Mouse (Mus musculus): ENCODE data around the gene Kcnq1.

The Kcnq1 gene

DNA sequence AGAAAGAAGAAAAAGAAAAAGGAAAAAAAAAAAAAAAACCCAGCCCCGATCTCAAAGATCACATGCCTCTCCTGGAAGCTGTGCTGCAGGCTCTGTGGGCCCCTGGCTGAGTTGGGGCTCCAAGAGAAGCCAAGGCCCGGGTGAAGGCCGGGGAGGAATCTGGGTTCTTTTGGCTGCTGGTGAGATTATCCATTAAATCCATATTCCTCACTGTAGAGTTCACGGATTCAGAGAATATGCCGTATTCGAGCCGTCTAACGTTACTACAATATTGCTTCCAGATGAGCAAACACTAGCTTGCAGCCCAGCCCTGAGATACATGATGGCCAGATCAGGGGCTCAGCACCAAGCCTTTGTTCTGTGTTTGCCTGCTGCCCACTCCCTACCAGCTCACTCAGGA lies 204.7 kb downstream of the Kcnq1 start:
- DNase-seq (ENCODE audit: low spot score in 2 of 2), result no peak

DNA sequence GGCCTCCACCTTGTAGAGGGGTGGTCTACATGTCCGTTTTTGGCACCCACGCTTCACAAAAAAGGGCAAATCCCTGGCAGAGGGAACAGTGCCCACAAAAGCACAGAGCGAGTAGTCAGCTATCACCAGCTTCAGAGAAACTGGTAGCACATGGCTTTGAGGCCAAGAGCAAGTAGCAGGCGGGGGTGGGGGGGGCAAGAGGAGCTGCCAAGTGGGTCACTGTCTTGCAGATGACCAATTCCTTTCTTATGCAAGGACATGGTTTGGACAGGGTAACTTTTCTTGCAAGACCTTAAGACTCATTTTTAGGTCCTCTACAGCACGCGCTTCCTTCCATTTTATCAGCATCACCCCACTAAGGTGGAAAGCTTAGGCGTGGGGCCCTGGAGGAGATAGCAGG lies 205.3 kb downstream of the Kcnq1 start:
- DNase-seq (ENCODE audit: low spot score in 2 of 2), result no peak

DNA sequence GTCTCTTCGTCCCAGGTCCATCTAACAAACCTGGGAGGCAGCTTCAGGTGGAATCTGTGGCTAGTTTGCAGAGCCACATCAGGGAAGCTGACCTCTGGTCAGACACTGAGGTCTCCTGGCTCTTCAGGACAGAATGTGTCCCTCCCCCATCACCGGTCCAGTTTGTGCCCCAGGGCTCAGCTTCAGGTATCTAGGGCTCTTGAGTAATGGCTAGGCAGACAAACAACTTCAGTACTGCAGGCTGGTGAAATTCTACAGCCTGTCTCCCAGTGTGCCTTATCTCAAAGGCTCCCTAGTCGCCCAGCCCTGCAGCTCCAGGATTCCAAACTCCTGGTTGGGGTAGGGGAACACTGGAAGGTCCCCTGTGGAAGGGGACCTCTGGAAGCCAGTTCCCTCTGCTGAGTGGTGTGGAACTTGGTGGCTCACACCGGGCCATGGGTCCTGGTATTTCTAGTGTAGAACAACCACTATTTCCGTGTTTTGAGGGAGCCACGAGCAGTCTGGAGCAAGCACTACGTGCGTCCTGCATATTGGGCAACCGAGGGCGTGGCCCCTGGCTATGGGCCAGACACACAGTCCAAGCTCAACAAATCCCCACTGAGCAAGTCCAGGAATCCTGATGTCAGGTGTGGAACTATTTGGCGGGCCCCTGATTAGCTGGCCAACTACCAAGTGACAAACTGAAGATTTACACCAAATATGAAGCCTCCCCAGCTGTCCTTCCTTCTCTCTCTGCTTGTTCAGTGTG lies 207.6 kb downstream of the Kcnq1 start:
- peak; percentile 81 to 86 for DNase-seq (ENCODE audit: low spot score in 2 of 2)

DNA sequence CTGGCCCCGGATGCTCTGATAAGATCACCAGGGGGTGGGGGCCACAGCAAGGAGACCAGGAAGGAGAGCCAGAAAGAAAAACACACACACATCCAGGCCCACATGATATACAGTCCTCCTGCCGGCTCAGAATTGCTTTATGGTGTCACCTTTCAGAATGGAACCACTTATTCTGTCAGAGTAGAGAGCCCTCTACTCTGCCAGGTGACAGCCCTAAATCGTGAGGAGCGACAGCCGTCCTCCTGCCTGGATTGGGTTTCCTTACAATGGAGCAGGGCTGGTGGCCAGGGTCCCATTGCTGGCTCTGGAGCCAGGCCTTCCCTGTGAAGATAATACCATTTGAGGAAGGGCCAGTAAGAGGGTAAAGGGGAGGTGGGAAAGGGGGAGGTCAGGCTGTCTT lies 212.3 kb downstream of the Kcnq1 start:
- no peak for DNase-seq (ENCODE audit: low spot score in 2 of 2)

DNA sequence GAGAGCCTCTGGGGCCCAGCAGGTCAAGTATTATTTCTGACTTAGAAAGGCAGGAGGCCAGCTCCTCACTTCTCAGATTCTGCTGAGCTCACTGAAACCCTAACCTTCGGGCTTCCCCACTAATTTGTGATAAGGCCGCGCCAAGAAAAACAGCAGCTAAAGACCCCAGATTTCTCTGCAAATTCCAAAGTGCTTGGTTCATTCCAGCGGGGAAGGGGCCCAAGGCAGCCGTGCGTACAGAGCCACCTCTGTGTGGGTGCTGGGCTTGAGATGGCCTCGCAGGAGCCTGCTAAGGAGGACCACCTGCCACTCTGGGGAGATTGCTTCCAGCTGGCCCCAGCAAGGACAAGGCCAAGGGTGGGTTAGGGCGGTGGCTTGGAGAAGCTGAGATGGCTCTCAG lies 214.2 kb downstream of the Kcnq1 start:
- peak in 1 of 2 experiments; percentile 31 for DNase-seq (ENCODE audit: low spot score in 2 of 2)

DNA sequence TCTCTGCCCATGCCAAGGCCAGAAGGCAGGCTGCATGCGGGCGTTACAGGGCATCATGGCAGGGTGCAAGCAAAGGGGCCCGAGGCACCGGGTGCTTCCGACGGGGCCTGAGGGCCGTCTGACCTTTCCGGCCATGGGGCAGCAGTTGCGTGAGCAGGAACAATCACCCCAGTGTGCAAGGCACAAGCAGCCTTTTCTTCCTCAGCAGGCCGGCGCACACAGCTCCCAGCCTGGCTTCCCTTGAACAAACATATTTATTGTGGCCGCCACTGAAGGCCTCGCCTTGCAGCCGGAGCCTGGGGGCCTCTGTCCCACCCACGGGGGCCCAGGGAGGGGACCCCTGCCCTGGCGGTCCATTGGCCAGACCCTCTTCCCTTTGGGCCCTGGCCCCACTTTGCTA lies 218.9 kb downstream of the Kcnq1 start:
- no peak for DNase-seq (ENCODE audit: low spot score in 2 of 2)

DNA sequence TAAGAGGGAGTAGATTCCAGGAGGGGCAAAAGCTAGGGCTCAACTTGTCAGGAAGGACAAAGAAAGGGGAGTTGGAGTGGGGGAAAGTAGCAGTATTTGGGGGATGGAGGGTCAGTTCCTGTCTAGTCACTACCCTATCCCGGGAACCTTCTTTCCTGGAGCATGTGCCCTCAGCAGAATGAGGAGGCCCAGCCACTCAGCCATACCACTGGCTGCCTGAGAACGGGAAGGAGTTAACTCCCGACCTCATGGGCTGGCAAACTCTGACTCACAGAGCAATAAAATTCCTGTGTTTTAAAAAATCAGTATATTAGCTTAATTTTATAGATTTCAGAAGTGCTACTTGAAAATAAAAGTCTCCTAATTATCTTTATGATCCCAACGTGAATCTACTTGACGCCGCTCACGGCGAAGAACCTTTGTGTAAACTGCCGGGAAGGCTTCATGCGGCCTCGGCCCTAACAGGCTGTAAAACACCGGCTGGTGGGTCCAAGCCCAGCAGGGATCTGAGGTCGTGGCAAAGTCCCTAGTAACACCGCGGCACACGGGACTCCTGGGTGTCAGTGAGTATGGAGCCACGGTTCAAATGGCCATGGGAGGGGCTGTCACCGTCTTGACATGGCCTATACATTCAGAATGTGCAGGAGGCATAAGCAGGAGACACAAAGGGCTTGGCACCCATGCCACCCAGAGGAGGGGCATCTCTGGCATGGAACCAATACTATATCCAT lies 222.2 kb downstream of the Kcnq1 start:
- no peak for DNase-seq (ENCODE audit: low spot score in 2 of 2)

DNA sequence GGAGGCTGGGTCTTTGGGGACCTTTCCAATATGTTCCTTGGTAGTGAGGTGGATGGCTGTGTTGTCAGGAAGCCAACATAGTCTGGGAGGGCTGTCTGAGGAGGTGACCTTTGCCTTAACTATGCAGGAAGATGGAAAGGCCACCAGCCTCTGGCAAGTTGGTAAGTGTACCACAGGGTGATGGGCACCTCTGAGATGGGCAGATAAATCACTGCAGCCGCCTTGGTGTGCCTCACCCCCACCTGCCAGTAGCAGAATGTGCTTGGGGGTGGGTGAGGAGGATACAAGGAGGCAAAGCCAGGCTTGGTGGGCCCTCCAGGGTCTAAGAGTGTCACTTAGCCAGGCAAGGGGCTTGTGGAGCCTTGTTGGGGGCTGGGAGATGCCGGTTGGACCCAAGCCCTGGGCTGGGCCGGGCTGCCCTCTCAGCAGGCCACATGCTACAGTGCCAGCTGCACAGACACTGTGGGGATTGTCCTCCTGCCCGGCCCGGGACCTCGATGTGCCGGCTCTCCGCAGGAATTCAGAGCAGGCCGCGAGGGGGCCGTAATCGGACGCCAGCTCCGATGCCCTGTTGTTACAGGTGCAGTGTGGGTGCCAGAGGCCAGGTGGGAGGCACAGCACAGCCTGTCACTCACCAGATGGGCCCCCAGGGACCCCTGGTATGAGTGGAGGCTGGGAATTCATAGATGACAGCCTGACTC lies 223.1 kb downstream of the Kcnq1 start:
- no peak for DNase-seq (ENCODE audit: low spot score in 2 of 2)

DNA sequence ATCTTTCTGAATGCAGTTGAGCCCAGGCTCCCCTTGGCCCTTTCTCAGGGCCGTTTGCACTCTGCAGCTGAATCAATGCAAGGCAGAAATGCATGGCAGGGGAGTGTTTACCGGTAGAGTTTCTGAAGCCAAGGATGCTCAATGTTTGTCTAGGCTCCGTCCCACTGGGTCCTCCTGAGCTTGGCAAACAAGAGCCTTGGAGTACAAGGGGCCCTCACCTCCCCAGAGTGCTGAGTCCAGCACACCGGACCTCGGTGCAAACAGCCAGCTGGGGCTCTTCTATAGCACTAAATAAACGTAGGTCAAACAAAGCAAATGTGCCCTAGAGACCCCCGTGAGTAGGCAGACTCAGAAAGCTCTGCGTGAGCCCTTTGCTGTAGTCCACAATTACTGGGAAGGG lies 226.9 kb downstream of the Kcnq1 start:
- no peak for DNase-seq (ENCODE audit: low spot score in 2 of 2)

DNA sequence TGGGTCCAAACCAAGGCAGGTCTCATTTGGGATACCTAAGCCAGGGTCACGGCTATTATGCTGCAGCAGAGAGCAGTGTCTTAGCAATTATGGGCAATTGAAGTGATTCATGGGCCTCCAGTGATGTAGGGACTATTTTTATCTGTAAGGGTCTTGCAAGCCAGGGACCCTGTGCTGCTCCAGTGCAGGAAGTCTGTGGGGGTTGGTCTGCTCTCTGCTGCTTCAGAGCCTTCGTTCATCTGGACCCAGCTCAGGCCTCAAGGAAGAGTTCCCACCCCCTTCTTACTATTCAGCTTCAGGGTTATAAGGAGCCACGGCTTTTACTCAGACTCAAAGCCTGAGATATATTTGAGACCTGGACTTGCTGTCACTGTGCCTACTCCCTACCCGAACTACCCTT lies 227.4 kb downstream of the Kcnq1 start:
- no peak for DNase-seq (ENCODE audit: low spot score in 2 of 2)

DNA sequence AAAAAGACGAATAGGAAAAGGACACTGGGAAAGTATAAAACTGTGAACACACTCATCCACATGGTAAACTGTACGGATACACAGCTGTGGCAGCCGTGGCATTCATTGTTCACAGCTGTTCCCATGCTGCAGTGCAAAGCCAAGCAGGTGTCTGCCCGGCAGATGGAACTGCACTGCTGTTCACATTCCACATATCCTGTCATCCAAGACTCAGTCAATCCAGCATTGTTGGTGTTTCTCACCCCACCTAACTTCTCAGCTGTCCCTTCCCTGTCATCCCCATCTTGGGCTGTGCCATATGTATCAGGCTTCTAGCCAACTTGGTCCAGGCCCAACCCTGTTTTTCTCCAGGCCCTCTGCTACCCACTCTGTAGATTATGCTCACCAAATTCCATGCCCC lies 232.5 kb downstream of the Kcnq1 start:
- no peak for DNase-seq (ENCODE audit: low spot score in 2 of 2)

DNA sequence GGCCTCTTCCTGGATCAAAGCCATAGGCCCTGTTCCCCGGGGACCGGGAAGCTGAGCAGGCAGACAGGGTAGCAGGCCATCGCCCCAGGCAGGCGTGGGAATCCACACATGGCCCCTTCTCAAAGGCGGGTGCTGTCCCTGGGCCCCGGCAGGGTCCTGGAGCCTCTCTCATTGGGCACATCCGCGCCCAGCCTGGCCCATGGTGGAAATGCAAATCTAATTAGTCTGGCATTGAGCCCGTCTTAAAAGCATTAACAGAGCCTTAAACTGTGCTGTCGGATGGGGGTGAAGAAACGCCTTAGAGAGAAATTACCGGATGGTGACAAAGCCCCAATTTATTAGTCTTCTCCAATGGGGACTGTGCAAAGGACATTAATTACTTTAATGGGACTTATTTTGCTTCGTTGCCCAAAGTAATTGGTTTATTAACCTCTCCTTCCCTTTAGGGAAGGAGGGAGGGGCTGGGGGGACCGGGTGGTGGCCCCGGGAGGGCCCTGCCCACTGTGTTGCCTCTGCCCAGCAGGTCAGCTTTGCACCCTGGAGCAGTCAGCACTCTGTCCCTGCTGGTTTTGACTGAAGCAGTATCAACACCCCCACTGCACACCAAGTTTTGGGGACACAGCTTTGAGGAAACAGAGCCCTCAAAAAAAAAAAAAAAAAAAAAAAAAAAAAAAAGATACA lies 234.6 kb downstream of the Kcnq1 start:
- DNase-seq (ENCODE audit: low spot score in 2 of 2), result no peak

DNA sequence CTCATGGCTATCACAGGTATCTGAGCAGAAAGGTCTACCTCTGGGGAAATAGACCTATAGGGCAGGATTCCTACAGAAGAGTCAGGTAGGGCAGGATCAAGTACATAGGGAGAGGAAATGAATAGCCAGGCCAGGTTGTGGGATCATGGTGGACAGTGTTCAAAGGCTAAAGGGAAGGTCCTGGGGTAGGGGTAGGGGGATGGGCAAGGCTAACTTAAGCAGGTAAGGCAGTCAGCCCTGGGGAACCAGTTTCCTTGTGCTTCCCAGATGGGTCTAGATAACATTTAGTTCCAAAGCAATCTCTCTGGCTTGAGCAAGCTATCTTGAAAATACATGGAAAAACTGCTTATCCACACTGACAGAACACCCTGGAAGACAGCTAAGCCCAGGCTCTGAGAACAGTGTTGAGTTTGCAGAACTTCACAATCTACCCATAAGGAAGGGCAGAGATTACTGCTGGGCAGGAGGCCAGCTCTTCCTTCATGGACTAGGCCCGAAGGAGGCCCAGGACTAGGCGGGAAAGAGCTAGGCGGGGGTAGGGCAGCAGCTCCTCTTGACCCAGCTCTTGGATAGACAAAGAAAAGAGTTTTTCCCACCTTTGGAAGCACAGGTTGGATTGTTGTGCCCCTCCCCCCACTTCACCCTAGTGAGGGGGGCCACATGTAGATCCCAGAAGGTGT lies 235.3 kb downstream of the Kcnq1 start:
- no peak for DNase-seq (ENCODE audit: low spot score in 2 of 2)

DNA sequence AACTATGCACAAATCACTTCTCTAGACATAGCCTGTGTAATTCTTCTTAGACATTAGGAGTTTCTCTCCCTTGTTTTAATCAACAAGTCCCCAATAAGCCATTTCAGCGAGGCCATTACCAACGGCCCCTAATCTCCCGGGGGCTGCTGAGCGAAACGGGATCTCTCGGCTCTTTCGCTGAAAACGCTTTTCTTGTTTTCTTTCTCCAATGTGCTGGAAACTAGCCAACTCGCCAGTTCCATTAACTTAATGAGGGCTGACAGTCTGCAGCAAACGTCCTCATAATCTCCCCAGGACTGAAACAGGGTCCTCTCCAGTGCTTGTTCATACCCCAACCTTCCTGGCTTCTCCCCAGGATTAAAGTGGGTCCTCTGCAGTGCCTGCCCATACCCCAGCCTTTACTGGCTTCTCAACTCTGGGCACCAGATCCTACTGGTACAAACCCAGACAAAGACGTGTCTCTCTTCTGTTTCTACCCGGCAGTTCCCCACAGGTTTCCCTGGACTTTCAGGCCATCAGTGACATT lies 237.7 kb downstream of the Kcnq1 start:
- DNase-seq (ENCODE audit: low spot score in 2 of 2), result no peak

DNA sequence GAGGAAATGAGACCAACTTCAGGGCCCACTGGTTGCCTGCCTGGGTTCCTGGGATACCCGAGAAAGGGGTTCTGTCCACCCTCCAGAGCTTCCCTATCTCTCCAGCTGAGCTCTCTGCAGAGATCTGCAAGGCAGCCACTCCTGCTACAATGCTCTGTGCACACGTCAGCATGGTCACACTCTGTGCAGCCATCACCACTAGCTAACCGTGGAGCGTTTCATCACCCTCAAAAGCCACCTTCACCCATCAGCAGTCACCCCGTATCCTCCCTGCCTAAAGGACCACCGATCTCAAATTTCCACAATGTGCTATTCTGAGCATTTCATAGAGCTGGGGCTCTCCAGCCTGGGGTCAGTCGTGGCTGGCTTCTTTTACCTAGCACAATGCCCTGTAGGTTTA lies 243.1 kb downstream of the Kcnq1 start:
- no peak for DNase-seq (ENCODE audit: low spot score in 2 of 2)

DNA sequence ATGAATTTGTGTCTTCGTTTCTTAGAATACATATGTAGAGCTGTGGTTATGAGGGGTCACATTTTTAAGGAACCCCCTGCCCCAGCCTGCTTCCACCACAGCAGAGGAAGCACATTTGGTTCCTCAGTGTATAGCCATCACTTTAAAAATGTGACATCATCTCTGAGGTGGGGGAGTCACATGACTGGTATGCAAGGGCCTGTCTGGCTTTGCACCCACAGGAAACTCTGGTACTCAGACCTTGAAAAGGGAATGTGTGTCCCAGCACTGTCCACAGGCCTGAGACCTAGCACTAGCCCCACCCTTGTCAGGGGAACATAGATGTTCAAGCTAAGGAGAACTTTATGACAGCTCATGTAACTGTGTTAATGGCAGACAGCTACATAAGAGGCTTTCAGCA lies 243.7 kb downstream of the Kcnq1 start:
- no peak for DNase-seq (ENCODE audit: low spot score in 2 of 2)

DNA sequence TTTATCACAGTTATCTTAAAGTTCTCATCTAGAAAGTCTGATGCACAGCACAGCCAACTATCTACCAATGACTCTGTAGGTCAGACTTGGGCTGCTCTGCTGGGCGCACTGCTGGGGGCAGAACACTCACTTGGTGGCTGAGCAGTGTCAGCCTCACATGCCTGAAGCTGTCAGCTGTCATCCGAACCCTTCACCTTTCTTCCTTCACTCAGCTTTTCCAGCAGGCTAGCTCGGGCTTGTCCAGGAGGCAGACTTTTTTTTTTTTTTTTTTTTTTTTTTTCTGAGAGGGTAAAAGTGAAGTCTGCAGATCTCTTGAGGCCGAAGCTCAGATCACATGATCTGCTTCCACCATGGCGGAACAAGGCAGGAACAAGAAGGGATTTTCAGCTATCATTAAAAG lies 249.7 kb downstream of the Kcnq1 start:
- DNase-seq (ENCODE audit: low spot score in 2 of 2), result no peak

DNA sequence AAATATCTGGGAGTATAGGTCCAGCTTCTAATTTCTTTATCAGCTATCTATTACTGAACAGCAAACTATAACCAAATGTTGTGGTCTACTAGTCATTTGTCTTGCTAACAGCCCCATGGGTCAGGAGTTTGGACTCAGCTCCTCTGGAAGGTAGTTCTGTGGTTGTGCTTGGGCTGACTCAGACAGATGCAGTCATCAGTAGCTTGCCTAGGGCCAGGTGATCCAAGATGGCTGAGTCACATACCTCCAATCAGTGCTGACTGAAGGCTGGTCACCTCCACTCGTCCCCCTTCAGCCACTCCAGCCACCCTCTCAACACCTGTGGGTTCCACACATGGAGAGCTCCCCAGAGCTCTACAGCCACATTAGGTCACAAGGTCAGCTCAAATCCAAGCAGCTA lies 250.9 kb downstream of the Kcnq1 start:
- DNase-seq (ENCODE audit: low spot score in 2 of 2), result no peak

DNA sequence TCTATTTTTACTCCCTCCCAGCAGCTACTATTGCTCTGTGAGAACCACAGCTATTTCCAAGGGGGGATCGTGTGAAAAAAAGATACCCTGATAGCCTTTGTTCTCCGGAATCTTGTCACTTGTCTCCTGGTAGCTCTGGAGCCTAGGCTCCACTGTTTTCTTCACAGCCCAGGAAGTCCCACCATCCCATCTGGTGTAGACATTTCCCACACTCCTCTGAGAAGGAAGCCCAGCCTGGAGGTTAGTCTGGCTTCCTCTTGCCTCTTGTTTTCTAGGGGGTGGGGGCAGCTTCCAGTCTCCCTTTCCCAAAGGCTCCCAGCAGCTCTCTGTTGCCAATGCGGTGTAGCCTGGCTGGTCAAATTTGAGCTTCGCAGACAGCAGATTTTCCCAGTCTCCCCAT lies 251.7 kb downstream of the Kcnq1 start:
- no peak for DNase-seq (ENCODE audit: low spot score in 2 of 2)

DNA sequence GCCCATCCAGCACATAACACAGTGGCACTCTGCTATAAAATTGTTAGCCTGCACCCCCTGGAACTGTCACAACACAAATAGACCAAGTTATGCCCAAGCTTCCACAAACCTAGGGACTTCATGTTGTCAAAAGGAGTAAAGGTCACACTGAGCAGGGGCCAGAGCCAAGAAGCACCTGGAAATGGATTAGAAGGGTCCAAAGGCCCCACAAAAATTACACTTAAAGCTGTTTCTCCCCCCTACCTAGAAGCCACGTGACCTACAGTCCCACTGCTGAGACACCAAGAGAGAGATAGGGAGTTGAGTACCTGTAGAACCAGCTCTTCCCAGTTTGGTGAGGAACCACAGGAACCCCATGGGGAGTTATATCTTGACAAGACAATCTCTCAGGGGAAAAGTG lies 253.6 kb downstream of the Kcnq1 start:
- DNase-seq (ENCODE audit: low spot score in 2 of 2), result no peak

DNA sequence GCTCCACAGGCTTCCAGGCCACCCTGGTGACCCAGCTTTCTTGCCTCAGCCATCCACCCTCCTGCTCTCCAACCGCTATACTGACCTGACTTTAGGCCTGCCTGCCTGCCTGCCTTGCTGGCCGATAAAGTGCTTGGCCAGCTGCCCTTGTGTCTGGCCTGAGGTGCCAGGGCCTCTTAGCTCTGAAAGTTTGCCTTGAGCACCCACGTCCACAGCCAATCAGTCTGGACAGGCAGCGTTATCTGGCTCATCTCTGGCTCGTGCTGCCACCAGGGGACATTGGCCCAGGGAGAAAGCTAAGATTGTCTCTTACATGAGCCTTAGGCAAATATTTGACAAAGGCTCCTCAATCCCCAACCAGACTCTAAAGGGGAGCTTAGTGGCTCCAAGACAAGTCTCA lies 254.6 kb downstream of the Kcnq1 start:
- DNase-seq (ENCODE audit: low spot score in 2 of 2), result peak; percentile 53 to 73

All from urinary bladder, adult 18-20 months (tissue).